Mouse (Mus musculus) forebrain, postnatal 0 days (tissue): ENCODE measurements at regions not wholly inside any gene's neighbourhood (a gene's known extent, or its start where the extent isn't known, plus 50 kb on each side); places are given as distances from the start of the nearest gene placed in this dataset.
A peak's percentile ranks its signal among the peaks of the same experiment; 100 is the strongest.
"Not testable (repeated sequence)": the region's sequence is repeated elsewhere in the genome, so short reads cannot be mapped to it uniquely, and the experiment has no call there.

Source experiments
- ATAC-seq: fragments of 200-750 bp; cut with Nextera tagmentation; 2 replicates; pipeline ENCODE4 v1.8.0; 2017; ENCODE audit warnings: mild to moderate bottlenecking, moderate library complexity
- DNase-seq: peaks from one replicate; pipeline ENCODE4 v3.0.0-alpha.2; 2015
- H3K27ac ChIP-seq: fragments of 300-500 bp; sonication (generic); 2 replicates; pipeline ENCODE4 v1.5.1; 2014; ENCODE audit warnings: low read depth, mild to moderate bottlenecking, antibody characterized with exemption, low read length, moderate library complexity, mixed read lengths
- H3K27me3 ChIP-seq: fragments of 300-500 bp; sonication (generic); 2 replicates; pipeline ENCODE4 v1.6.1; 2014; ENCODE audit warnings: mild to moderate bottlenecking, low read length, mixed read lengths; ENCODE audit not compliant: insufficient read depth
- H3K36me3 ChIP-seq: fragments of 300-500 bp; sonication (generic); 2 replicates; pipeline ENCODE4 v1.6.1; 2014; ENCODE audit warnings: mild to moderate bottlenecking, moderate library complexity; ENCODE audit not compliant: insufficient read depth
- H3K4me1 ChIP-seq: fragments of 300-500 bp; sonication (generic); 2 replicates; pipeline ENCODE4 v1.6.1; 2014; ENCODE audit warnings: antibody characterized with exemption; ENCODE audit not compliant: insufficient read depth
- H3K4me2 ChIP-seq: fragments of 300-500 bp; sonication (generic); 2 replicates; pipeline ENCODE4 v1.6.1; 2014; ENCODE audit warnings: low read depth, mild to moderate bottlenecking, moderate library complexity
- H3K4me3 ChIP-seq: fragments of 300-500 bp; sonication (generic); 2 replicates; pipeline ENCODE4 v1.5.1; 2014; ENCODE audit warnings: low read depth, low read length, mixed read lengths
- H3K9ac ChIP-seq: fragments of 300-500 bp; sonication (generic); 2 replicates; pipeline ENCODE4 v1.6.1; 2014; ENCODE audit warnings: mild to moderate bottlenecking
- H3K9me3 ChIP-seq: fragments of 300-500 bp; sonication (generic); 2 replicates; pipeline ENCODE4 v1.6.1; 2016; ENCODE audit warnings: low read length
- CTCF ChIP-seq: sonication (generic); IDR thresholded peaks from 2 replicates; pipeline ENCODE4 v1.5.1; 2016; ENCODE audit warnings: antibody characterized with exemption, control low read depth, low read depth
- WGBS: fragments of 180-500 bp; shearing (Covaris S2); extraction: QIAGEN DNeasy Blood & Tissue Kit; methylation state at CpG from one replicate; pipeline ENCODE4 v1.1.7; 2014; 5-methylcytosine and 5-hydroxymethylcytosine counted together

- no peak for TF ChIP-seq CTCF
These were observed 116.8 kb upstream of the 2210010C04Rik start for GRCm38 (mm10) chr6:41152101-41152500.

GRCm38 (mm10) chr6:41151542-41151941, 116.2 kb upstream of the 2210010C04Rik start:
- ATAC-seq, result no peak
- Histone ChIP-seq H3K4me3 (no peak overlapping the region), H3K9me3 (no peaks in the 10 kb centered on the region), H3K4me1 (no peaks in the 10 kb centered on the region), H3K36me3 (no peaks in the 10 kb centered on the region), H3K4me2 (no peak overlapping the region), H3K27ac (no peak overlapping the region), H3K27me3 (no peaks in the 10 kb centered on the region), H3K9ac (no peak overlapping the region)
- no peak for DNase-seq
- WGBS, result 91% methylated on average over 3 of the region's 3 CpGs
- no peak for TF ChIP-seq CTCF

More at GRCm38 (mm10) chr6:41152101-41152500, 116.8 kb upstream of the 2210010C04Rik start:
- Histone ChIP-seq H3K9ac (no peak overlapping the region), H3K27me3 (no peaks in the 10 kb centered on the region), H3K4me3 (no peak overlapping the region), H3K9me3 (no peaks in the 10 kb centered on the region), H3K36me3 (no peaks in the 10 kb centered on the region), H3K4me2 (no peak overlapping the region), H3K4me1 (no peaks in the 10 kb centered on the region), H3K27ac (no peak overlapping the region)
- no peak for DNase-seq
- 90% methylated on average over 7 of the region's 7 CpGs for whole genome bisulfite sequencing
- ATAC-seq, result no peak

DNA sequence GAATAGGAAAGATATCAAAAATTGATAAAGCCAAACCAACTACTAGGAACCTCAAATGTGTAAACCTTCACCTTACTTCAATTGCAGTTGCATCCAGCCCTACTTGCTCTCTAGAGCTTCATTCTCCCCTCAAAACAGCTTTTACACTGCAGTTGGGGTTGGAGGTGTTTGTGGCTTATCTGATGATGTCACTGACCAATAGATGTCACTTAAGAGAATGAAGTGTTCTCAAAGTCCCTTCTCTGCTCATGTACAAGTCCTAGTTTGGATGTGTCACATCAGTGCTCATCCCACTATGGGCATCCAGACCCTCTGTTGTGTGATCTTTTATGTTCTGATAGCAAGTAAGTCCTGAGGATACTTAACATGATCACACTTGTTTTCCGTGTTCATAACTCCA, 105.6 kb upstream of the 2210010C04Rik start:
- no peak overlapping the region for H3K9ac ChIP-seq
- H3K27me3 ChIP-seq, result no peaks in the 10 kb centered on the region
- DNase-seq, result no peak
- ATAC-seq, result no peak
- no peak overlapping the region for H3K4me3 ChIP-seq
- no peaks in the 10 kb centered on the region for H3K9me3 ChIP-seq
- TF ChIP-seq CTCF, result no peak
- no peak overlapping the region for H3K27ac ChIP-seq
- no peaks in the 10 kb centered on the region for H3K36me3 ChIP-seq
- 96% methylated on average over 1 of the region's 1 CpGs for WGBS
- no peak overlapping the region for H3K4me2 ChIP-seq
- no peaks in the 10 kb centered on the region for H3K4me1 ChIP-seq

DNA sequence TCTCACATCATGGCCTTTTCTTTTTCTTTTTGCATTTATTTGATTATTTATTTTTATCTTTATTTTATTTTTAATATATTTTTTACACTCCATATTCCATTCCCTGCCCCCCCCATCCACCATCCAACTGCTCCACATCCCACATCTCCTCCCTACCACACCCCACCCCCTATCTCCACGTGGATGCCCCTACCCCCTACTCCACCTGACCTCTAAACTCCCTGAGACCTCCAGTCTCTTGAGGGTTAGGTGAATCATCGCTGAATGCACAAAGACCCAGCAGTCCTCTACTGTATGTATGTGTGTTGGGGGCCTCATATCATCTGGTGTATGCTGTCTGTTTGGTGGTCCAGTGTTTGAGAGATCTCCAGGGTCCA, 102.1 kb upstream of the 2210010C04Rik start:
- peak; percentile 25; the same call in 1 of the 2 replicates for ATAC-seq
- DNase-seq, H3K36me3 ChIP-seq: not testable (repeated sequence)

DNA sequence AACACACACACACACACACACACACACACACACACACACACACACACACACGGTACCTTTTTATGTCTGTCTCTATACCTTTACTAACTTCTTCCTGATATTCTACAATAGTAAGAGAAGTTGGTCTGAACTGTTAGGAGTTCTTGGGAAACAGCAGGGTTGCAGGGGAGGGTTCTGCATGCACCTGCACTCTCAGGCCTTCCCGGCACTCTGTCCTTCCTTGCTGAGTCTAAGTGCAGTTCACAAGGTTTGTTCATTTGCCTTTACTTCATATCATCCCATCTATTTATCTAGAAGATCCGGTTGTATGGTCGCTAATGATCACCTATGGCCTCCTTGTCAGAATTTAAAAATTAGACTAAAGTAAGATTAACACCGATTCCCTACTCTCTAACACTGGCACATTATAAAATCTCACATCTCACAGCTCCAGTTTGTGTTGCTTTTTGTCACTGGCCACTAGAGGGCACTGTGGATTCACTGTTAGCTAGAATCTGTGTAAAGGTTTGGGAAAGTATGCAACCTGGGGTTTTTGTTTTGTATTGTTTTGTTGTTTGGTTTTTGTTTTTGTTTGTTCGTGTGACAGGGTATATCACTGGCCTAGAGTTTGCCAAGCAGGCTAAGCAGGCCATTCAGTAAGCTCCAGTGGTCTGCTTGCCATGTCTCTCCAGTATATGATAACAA, 101.5 kb upstream of the 2210010C04Rik start:
- DNase-seq (peak; percentile 86), ATAC-seq (peak; percentile 83)
- H3K36me3 ChIP-seq, result no peaks in the 10 kb centered on the region
- peak; percentile 88 for TF ChIP-seq CTCF
- H3K27me3 ChIP-seq, result no peaks in the 10 kb centered on the region
- no peak overlapping the region for H3K4me2 ChIP-seq
- H3K9me3 ChIP-seq, result no peaks in the 10 kb centered on the region
- H3K4me1 ChIP-seq, result no peaks in the 10 kb centered on the region
- WGBS, result 25% methylated on average over 6 of the region's 6 CpGs
- H3K9ac ChIP-seq, result no peak overlapping the region
- no peak overlapping the region for H3K4me3 ChIP-seq
- no peak overlapping the region for H3K27ac ChIP-seq

More for the DNA sequence above, 102.1 kb upstream of the 2210010C04Rik start:
- H3K9ac ChIP-seq, H3K9me3 ChIP-seq, H3K27me3 ChIP-seq, H3K4me3 ChIP-seq, H3K27ac ChIP-seq, H3K4me1 ChIP-seq, H3K4me2 ChIP-seq: not testable (repeated sequence)
- WGBS, result 52% methylated on average over 2 of the region's 2 CpGs

DNA sequence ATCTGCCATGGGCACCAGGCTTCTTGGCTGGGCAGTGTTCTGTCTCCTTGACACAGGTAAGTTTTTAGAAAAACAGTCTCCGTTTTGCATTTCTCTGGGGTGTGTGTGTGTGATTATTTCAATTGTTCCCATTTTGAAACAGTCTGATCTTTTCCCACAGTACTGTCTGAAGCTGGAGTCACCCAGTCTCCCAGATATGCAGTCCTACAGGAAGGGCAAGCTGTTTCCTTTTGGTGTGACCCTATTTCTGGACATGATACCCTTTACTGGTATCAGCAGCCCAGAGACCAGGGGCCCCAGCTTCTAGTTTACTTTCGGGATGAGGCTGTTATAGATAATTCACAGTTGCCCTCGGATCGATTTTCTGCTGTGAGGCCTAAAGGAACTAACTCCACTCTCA, 99.9 kb upstream of the 2210010C04Rik start:
- DNase-seq (no peak), ATAC-seq (no peak)
- Histone ChIP-seq H3K4me2 (no peak overlapping the region), H3K27ac (no peak overlapping the region), H3K4me1 (no peaks in the 10 kb centered on the region), H3K9me3 (no peaks in the 10 kb centered on the region), H3K27me3 (no peaks in the 10 kb centered on the region), H3K9ac (no peak overlapping the region), H3K4me3 (no peak overlapping the region), H3K36me3 (no peaks in the 10 kb centered on the region)
- 81% methylated on average over 4 of the region's 4 CpGs for WGBS
- no peak for TF ChIP-seq CTCF

DNA sequence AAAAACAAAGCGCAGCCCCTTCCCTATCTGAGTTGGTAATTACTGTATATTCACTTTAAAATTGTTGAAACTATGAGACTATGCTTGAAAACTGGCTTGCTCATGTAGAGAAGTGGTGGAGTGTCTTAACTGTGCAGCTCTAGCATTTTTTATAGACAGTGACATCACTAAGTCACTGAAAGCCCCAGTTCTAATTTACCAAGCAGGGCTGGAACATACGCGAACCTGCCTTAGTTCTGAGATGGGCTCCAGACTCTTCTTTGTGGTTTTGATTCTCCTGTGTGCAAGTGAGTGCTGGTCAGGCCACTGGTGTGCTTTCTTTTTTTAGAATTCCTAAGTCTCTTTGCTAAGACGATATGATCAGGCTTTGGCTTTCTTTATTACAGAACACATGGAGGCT, 94.6 kb upstream of the 2210010C04Rik start:
- DNase-seq (no peak), ATAC-seq (no peak)
- H3K4me1 ChIP-seq, result no peaks in the 10 kb centered on the region
- H3K27me3 ChIP-seq, result no peaks in the 10 kb centered on the region
- H3K4me3 ChIP-seq, result no peak overlapping the region
- no peak overlapping the region for H3K27ac ChIP-seq
- no peak overlapping the region for H3K9ac ChIP-seq
- no peaks in the 10 kb centered on the region for H3K9me3 ChIP-seq
- no peak for TF ChIP-seq CTCF
- WGBS, result 89% methylated on average over 4 of the region's 4 CpGs
- H3K36me3 ChIP-seq, result no peaks in the 10 kb centered on the region
- no peak overlapping the region for H3K4me2 ChIP-seq
